Comparison of ENCODE assay signal across 27 mouse cellular contexts in genomic region chr3:107785546-107785945, GRCm38 (mm10).
"Had no signal": no experiment of that assay in that cellular context is flagged by ENCODE, and none has a peak within 500 bp of the region (broad histone marks: within the 10 kb centered on the region; RNA-seq: fewer than 3 reads in every experiment).

No protein-coding gene starts in this region.

- H3K27ac ChIP-seq: gastrocnemius, adult 2 months; heart, adult 2 months; heart, embryonic 15.5 days; hindbrain, embryonic 10.5 days; hindbrain, embryonic 12.5 days; hindbrain, embryonic 14.5 days; intestine, embryonic 15.5 days; layer of hippocampus, adult 2 months; left cerebral cortex, adult 2 months; limb, embryonic 10.5 days; limb, embryonic 12.5 days; liver, embryonic 13.5 days; liver, embryonic 15.5 days had no signal

- H3K4me2 ChIP-seq: heart, embryonic 15.5 days; hindbrain, embryonic 12.5 days; hindbrain, embryonic 14.5 days; intestine, embryonic 15.5 days; limb, embryonic 12.5 days; liver, embryonic 11.5 days; liver, embryonic 13.5 days; liver, embryonic 15.5 days had no signal

- H3K9ac ChIP-seq: heart, embryonic 15.5 days; hindbrain, embryonic 12.5 days; hindbrain, embryonic 14.5 days; intestine, embryonic 15.5 days; limb, embryonic 12.5 days; liver, embryonic 13.5 days; liver, embryonic 15.5 days had no signal

- DNase-seq: gastrocnemius, adult 2 months; gastrocnemius, postnatal 10 days; gastrocnemius, postnatal 25 days; heart, adult 2 months; heart, postnatal 10 days; kidney, adult 18-20 months; kidney, adult 8-10 months; kidney, postnatal 10 days; kidney, postnatal 25 days; kidney, postnatal 4 days; liver; liver, embryonic 13.5 days had no signal

- H3K36me3 ChIP-seq: heart, embryonic 15.5 days; hindbrain, embryonic 10.5 days; hindbrain, embryonic 12.5 days; intestine, embryonic 15.5 days; limb, embryonic 10.5 days; limb, embryonic 12.5 days; liver, embryonic 13.5 days; liver, embryonic 15.5 days had no signal

- H3K4me3 ChIP-seq: gastrocnemius, adult 2 months; heart, adult 2 months; heart, embryonic 15.5 days; hindbrain, embryonic 10.5 days; hindbrain, embryonic 12.5 days; intestine, embryonic 15.5 days; layer of hippocampus, adult 2 months; left cerebral cortex, adult 2 months; limb, embryonic 10.5 days; limb, embryonic 12.5 days; liver, embryonic 13.5 days; liver, embryonic 15.5 days had no signal

- H3K9me3 ChIP-seq: heart, embryonic 15.5 days; hindbrain, embryonic 10.5 days; hindbrain, embryonic 12.5 days; intestine, embryonic 15.5 days; limb, embryonic 10.5 days; limb, embryonic 12.5 days; liver, embryonic 13.5 days; liver, embryonic 15.5 days had no signal

- H3K27me3 ChIP-seq: heart, embryonic 15.5 days; hindbrain, embryonic 12.5 days; intestine, embryonic 15.5 days; limb, embryonic 12.5 days; liver, embryonic 13.5 days; liver, embryonic 15.5 days had no signal

- ATAC-seq: forebrain, embryonic 16.5 days; hindbrain, embryonic 16.5 days; inflammation-experienced regulatory T-cells, adult 6 months; intestine, embryonic 15.5 days; intestine, postnatal 0 days had no signal
